Mouse (Mus musculus) heart, postnatal 0 days (tissue): ENCODE results near the gene Synpr. TPM values are rescaled to one million over a fixed set of nuclear protein-coding genes. Genes with fewer than 3 reads are reported as not detected.

Experiments used
- ATAC-seq: fragments of 200-750 bp; cut with Nextera tagmentation; 2 replicates; pipeline ENCODE4 v1.8.0; 2017; ENCODE audit warnings: low read depth, moderate number of reproducible peaks, moderate library complexity; ENCODE audit not compliant: insufficient read depth
- DNase-seq: peaks from one replicate; pipeline ENCODE4 v3.0.0-alpha.2; 2016; ENCODE audit warnings: low spot score
- H3K27ac ChIP-seq: fragments of 300-500 bp; sonication (generic); 2 replicates; pipeline ENCODE4 v1.5.1; 2014; ENCODE audit warnings: low read depth, mild to moderate bottlenecking
- H3K27me3 ChIP-seq: fragments of 300-500 bp; sonication (generic); 2 replicates; pipeline ENCODE4 v1.6.1; 2014; ENCODE audit warnings: low read length, mixed read lengths; ENCODE audit not compliant: control insufficient read depth, insufficient read depth
- H3K36me3 ChIP-seq: fragments of 300-500 bp; sonication (generic); replicated peaks from 2 replicates; pipeline ENCODE4 v1.6.1; 2014; ENCODE audit warnings: low read length, mixed read lengths; ENCODE audit not compliant: control insufficient read depth, insufficient read depth
- H3K4me1 ChIP-seq: fragments of 300-500 bp; sonication (generic); 2 replicates; pipeline ENCODE4 v1.6.1; 2014; ENCODE audit warnings: antibody characterized with exemption; ENCODE audit not compliant: control insufficient read depth, insufficient read depth
- H3K4me2 ChIP-seq: fragments of 300-500 bp; sonication (generic); 2 replicates; pipeline ENCODE4 v1.6.1; 2014; ENCODE audit warnings: low read depth, mild to moderate bottlenecking, low read length, moderate library complexity
- H3K4me3 ChIP-seq: fragments of 300-500 bp; sonication (generic); 2 replicates; pipeline ENCODE4 v1.5.1; 2014; ENCODE audit warnings: low read depth, low read length
- H3K9ac ChIP-seq: fragments of 300-500 bp; sonication (generic); replicated peaks from 2 replicates; pipeline ENCODE4 v1.6.1; 2014; ENCODE audit warnings: low read depth, low read length, mixed read lengths
- H3K9me3 ChIP-seq: fragments of 300-500 bp; sonication (generic); replicated peaks from 2 replicates; pipeline ENCODE4 v1.6.1; 2016; ENCODE audit warnings: low read length; ENCODE audit not compliant: control insufficient read depth
- CTCF ChIP-seq: IDR thresholded peaks from 2 replicates; pipeline ENCODE4 v1.5.1; 2016; ENCODE audit warnings: antibody characterized with exemption, control low read depth, low read depth
- EP300 ChIP-seq: IDR thresholded peaks from 2 replicates; pipeline ENCODE4 v1.6.1; 2016; ENCODE audit warnings: antibody characterized with exemption, low read depth
- WGBS: fragments of 180-500 bp; shearing (Covaris S2); extraction: QIAGEN DNeasy Blood & Tissue Kit; methylation state at CpG from one replicate; pipeline ENCODE4 v1.1.7; 2014; 5-methylcytosine and 5-hydroxymethylcytosine counted together
- polyA plus RNA-seq: library from polyadenylated mRNA; unstranded; fragments of >200 nt; fragmentation: Nextera tagmentation; extraction: Ambion mirVana; gene quantifications from 2 replicates; pipeline ENCODE4 v1.2.1, GENCODE M21; 2015
- total RNA-seq: library from RNA; depleted of rRNA; stranded (reverse); fragments of >200 nt; gene quantifications from 2 replicates; pipeline ENCODE4 v1.2.3, GENCODE M21; 2014; ENCODE audit warnings: low replicate concordance

Synpr gene
- total and polyA plus RNA-seq, 2 experiments from 2014 or later = 0.04 to 0.15 TPM

DNA sequence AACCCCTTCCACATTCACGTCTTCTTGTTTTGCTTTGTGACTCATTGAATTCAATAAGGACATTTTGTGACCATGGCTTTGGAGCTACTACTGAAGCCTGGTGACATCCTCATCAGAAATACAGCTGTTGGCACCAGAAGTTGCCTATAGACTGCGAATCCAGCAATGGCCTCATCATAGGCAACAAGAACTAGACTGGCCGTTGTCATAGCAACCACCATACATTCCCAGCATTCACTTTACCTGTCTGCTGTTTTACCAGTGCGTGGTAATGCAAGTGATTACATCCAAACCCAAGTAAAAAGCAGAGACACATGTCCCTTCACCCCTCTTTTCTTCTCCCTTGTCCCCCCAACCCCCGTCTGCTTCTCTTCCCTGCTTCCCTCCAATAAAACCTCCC lies 105.4 kb downstream of the Synpr start:
- H3K9ac ChIP-seq = no peak overlapping the region
- ATAC-seq (no peak), DNase-seq (no peak)
- no peaks in the 10 kb centered on the region for H3K4me1 ChIP-seq
- no peaks in the 10 kb centered on the region for H3K9me3 ChIP-seq
- no peak overlapping the region for H3K4me2 ChIP-seq
- TF ChIP-seq CTCF (no peak), EP300 (no peak)
- no peak overlapping the region for H3K27ac ChIP-seq
- H3K4me3 ChIP-seq = no peak overlapping the region
- WGBS = 74% methylated on average over 5 of the region's 5 CpGs
- H3K36me3 ChIP-seq = no peaks in the 10 kb centered on the region
- H3K27me3 ChIP-seq = no peaks in the 10 kb centered on the region

DNA sequence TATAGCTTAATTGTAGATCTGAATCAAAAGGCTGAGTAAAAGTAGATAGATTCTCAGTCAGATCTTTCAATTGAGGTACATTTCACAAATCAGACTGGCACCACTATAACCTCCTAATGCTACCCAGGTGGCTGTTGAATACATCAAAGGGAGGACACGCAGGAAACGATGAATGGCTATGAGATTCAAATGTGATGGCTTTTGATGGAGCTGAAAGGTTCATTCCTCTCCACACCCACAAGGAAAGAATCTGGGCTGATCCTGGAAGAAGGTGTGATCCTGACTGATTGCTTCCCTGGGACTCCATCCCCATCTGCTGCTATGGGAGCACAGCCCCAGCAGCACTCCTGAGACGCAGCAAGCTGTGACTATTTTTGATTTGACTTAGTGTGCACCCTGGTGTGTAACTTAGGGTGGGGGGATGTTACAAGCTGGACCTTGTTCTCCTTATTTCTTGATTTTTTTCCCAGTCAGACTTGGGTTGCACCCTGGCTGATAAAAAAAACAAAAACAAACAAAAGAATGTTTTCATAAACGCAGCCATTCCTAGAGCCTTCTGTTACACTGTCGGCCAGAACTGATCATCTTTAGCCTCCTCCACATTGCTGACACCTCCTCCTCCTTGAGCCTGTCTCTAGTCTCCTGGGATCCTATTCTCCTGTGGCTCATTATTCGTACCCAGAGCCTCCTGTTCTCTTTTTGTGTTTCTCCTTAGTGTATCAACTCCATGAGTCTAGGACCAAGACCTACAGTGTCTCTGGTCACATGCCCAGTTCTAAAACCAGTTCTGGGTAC lies 114.8 kb downstream of the Synpr start:
- Histone ChIP-seq H3K4me2 (no peak overlapping the region), H3K9ac (no peak overlapping the region), H3K27ac (no peak overlapping the region), H3K4me3 (no peak overlapping the region), H3K27me3 (no peaks in the 10 kb centered on the region), H3K9me3 (no peaks in the 10 kb centered on the region), H3K36me3 (no peaks in the 10 kb centered on the region), H3K4me1 (no peaks in the 10 kb centered on the region)
- 33% methylated on average over 6 of the region's 6 CpGs for WGBS
- TF ChIP-seq EP300 (no peak), CTCF (no peak)
- DNase-seq (no peak), ATAC-seq (no peak)

DNA sequence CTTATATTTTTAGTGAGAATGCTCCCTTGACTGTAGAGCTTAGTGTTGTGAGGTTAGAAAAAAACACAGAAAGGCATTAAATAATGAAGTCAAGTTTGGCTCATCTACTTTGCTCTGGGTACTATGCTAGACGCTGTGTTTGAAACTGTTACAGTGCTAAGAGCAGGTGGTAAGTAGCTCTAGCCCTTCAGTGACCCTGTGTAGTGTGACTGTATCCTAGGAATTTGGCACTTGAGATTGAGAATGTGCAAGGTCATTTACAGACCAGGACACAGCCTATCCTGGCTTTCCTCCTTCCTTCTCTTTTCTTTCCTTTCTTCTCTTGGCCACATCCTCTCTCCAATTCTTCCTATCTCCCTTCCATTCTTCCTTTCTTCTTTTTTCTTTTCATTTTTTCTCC lies 127.1 kb downstream of the Synpr start:
- no peak overlapping the region for H3K4me2 ChIP-seq
- no peaks in the 10 kb centered on the region for H3K27me3 ChIP-seq
- H3K36me3 ChIP-seq = no peaks in the 10 kb centered on the region
- 43% methylated on average over 1 of the region's 1 CpGs for WGBS
- no peaks in the 10 kb centered on the region for H3K4me1 ChIP-seq
- DNase-seq (no peak), ATAC-seq (peak; percentile 51; the same call in 1 of the 2 replicates)
- H3K4me3 ChIP-seq = no peak overlapping the region
- H3K9me3 ChIP-seq = no peaks in the 10 kb centered on the region
- TF ChIP-seq CTCF = no peak
- no peak for TF ChIP-seq EP300
- no peak overlapping the region for H3K9ac ChIP-seq
- H3K27ac ChIP-seq = no peak overlapping the region

DNA sequence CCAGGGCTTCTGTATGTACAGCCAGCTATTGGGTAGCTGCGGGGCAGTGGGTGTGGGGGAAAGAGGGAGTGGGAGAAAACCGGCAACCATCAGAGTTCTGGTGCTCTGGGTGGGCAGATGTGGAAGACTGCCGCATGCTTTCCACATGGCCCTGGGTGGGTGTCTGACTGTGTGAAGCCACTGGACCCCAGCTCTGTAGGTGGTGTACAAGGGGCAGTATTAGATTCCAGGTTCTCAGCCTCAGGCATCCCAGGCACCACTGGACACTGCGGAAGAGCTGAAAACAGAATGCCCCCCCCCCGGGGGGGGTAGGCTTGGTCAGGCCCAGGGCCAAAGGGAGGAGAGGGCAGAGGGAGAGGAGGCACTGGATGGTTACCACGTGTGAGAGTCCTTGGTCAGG lies 156.1 kb downstream of the Synpr start:
- Histone ChIP-seq H3K36me3 (no peaks in the 10 kb centered on the region), H3K27me3 (no peaks in the 10 kb centered on the region), H3K9ac (no peak overlapping the region), H3K4me1 (no peaks in the 10 kb centered on the region), H3K4me2 (no peak overlapping the region), H3K27ac (no peak overlapping the region), H3K9me3 (no peaks in the 10 kb centered on the region), H3K4me3 (no peak overlapping the region)
- ATAC-seq (no peak), DNase-seq (no peak)
- 73% methylated on average over 6 of the region's 6 CpGs for WGBS
- TF ChIP-seq EP300 = no peak
- no peak for TF ChIP-seq CTCF

DNA sequence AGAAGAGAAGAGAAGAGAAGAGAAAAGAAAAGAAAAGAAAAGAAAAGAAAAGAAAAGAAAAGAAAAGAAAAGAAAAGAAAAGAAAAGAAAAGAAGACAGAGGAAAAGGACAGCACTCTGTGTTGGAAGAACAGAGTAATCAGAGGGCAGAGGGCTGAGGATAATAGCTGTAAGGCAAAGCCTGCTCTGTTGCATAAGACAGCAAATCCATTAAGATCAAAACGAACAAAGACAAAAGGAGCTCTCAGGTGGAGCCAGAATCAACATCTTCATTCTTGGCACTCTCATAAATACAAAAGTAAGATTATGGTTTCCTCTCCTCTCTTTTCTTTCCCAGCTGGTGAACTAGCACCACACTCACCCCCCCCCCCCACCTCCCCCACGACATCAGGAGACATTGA lies 160.3 kb downstream of the Synpr start:
- no peaks in the 10 kb centered on the region for H3K27me3 ChIP-seq
- TF ChIP-seq EP300 = no peak
- TF ChIP-seq CTCF = no peak
- no peak overlapping the region for H3K9ac ChIP-seq
- H3K4me1 ChIP-seq = no peaks in the 10 kb centered on the region
- ATAC-seq = no peak
- DNase-seq = no peak
- H3K36me3 ChIP-seq = no peaks in the 10 kb centered on the region
- H3K27ac ChIP-seq = no peak overlapping the region
- no peaks in the 10 kb centered on the region for H3K9me3 ChIP-seq
- no peak overlapping the region for H3K4me2 ChIP-seq
- WGBS = 44% methylated on average over 2 of the region's 2 CpGs
- H3K4me3 ChIP-seq = no peak overlapping the region
